Mouse (Mus musculus) limb, embryonic 14.5 days (tissue): ENCODE data around the gene Daxx. TPM values are rescaled to one million over a fixed set of nuclear protein-coding genes. Genes with fewer than 3 reads are reported as not detected.

Source experiments
- ATAC-seq: fragments of 200-750 bp; cut with Nextera tagmentation; 2 replicates; pipeline ENCODE4 v1.8.0; 2017; ENCODE audit warnings: low read depth, moderate number of reproducible peaks, moderate TSS enrichment; ENCODE audit not compliant: low FRiP score
- DNase-seq: peaks from one replicate; pipeline ENCODE4 v3.0.0-alpha.2; 2015; ENCODE audit warnings: low spot score
- H3K27ac ChIP-seq: fragments of 300-500 bp; sonication (generic); replicated peaks from 2 replicates; pipeline ENCODE4 v1.5.1; 2014; ENCODE audit warnings: low read depth, mild to moderate bottlenecking, low read length, moderate library complexity, mixed read lengths
- H3K27me3 ChIP-seq: fragments of 300-500 bp; sonication (generic); 2 replicates; pipeline ENCODE4 v1.6.1; 2014; ENCODE audit warnings: low read length, mixed read lengths; ENCODE audit not compliant: control insufficient read depth, insufficient read depth
- H3K36me3 ChIP-seq: fragments of 300-500 bp; sonication (generic); 2 replicates; pipeline ENCODE4 v1.6.1; 2014; ENCODE audit warnings: mild to moderate bottlenecking, low read length, moderate library complexity, mixed read lengths; ENCODE audit not compliant: control insufficient read depth, insufficient read depth
- H3K4me1 ChIP-seq: fragments of 300-500 bp; sonication (generic); 2 replicates; pipeline ENCODE4 v1.6.1; 2014; ENCODE audit warnings: antibody characterized with exemption, low read length, mixed read lengths; ENCODE audit not compliant: control insufficient read depth, insufficient read depth
- H3K4me2 ChIP-seq: fragments of 300-500 bp; sonication (generic); replicated peaks from 2 replicates; pipeline ENCODE4 v1.6.1; 2014; ENCODE audit warnings: low read depth, mild to moderate bottlenecking, low read length, moderate library complexity; ENCODE audit not compliant: severe bottlenecking
- H3K4me3 ChIP-seq: fragments of 300-500 bp; sonication (generic); replicated peaks from 2 replicates; pipeline ENCODE4 v1.5.1; 2014; ENCODE audit warnings: low read length
- H3K9ac ChIP-seq: fragments of 300-500 bp; sonication (generic); 2 replicates; pipeline ENCODE4 v1.6.1; 2014; ENCODE audit warnings: mild to moderate bottlenecking, low read depth, low read length, moderate library complexity; ENCODE audit not compliant: severe bottlenecking
- H3K9me3 ChIP-seq: fragments of 300-500 bp; sonication (generic); 2 replicates; pipeline ENCODE4 v1.6.1; 2016; ENCODE audit warnings: low read length; ENCODE audit not compliant: control insufficient read depth
- POLR2A ChIP-seq: fragments of 200-500 bp; IDR thresholded peaks from 2 replicates; pipeline ENCODE4 v1.8.0; 2012; ENCODE audit warnings: inconsistent platforms, mild to moderate bottlenecking, moderate library complexity, borderline replicate concordance; ENCODE audit not compliant: insufficient read depth, insufficient read length; ENCODE audit errors: extremely low read depth
- WGBS: fragments of 180-500 bp; shearing (Covaris S2); extraction: QIAGEN DNeasy Blood & Tissue Kit; methylation state at CpG from one replicate; pipeline ENCODE4 v1.1.7; 2014; 5-methylcytosine and 5-hydroxymethylcytosine counted together
- polyA plus RNA-seq, 2 experiments: library from polyadenylated mRNA; depleted of rRNA in 1 of 2; stranded (reverse) in 1 of 2; unstranded in 1 of 2; fragments of >200 nt; fragmentation: Nextera tagmentation in 1 of 2; extraction: Ambion mirVana in 1 of 2; gene quantifications; 2 replicates each; pipeline versions ENCODE4 v1.2.1 to v1.2.3; 2012 to 2014

Gene Daxx
- polyA plus RNA-seq, 2 experiments, result 40.5 to 46.1 TPM

- Histone ChIP-seq H3K27me3 (no peaks in the 10 kb centered on the region), H3K4me3 (peak overlapping the region; percentile 67), H3K36me3 (peaks cover 8% of the 10 kb centered on the region; the same call in 1 of the 2 replicates), H3K27ac (peak overlapping the region; percentile 33; the same call in 1 of the 2 replicates), H3K4me1 (peaks cover 10% of the 10 kb centered on the region), H3K9me3 (no peaks in the 10 kb centered on the region), H3K4me2 (peak overlapping the region; percentile 99), H3K9ac (peak overlapping the region; percentile 66)
- ATAC-seq, result peak; percentile 30
- WGBS, result under 1% methylated on average over 36 of the region's 36 CpGs
- TF ChIP-seq POLR2A, result no peak
- peak; percentile 77 for DNase-seq
Observed at GRCm38 (mm10) chr17:33920282-33921097, 11.3 kb downstream of the Daxx start.

GRCm38 (mm10) chr17:33921361-33921760 is 12.1 kb downstream of the Daxx start:
- 89% methylated on average over 7 of the region's 7 CpGs for WGBS
- DNase-seq, result no peak
- ATAC-seq, result no peak
- Histone ChIP-seq H3K27me3 (no peaks in the 10 kb centered on the region), H3K9me3 (no peaks in the 10 kb centered on the region), H3K4me2 (no peak overlapping the region), H3K4me1 (peaks cover 10% of the 10 kb centered on the region), H3K9ac (no peak overlapping the region), H3K4me3 (no peak overlapping the region), H3K36me3 (peaks cover 13% of the 10 kb centered on the region), H3K27ac (no peak overlapping the region)
- TF ChIP-seq POLR2A, result no peak

GRCm38 (mm10) chr17:33924577-33925283 is 15.5 kb downstream of the Daxx start:
- Histone ChIP-seq H3K9me3 (no peaks in the 10 kb centered on the region), H3K9ac (no peak overlapping the region), H3K36me3 (peaks cover 16% of the 10 kb centered on the region), H3K4me3 (no peak overlapping the region), H3K27ac (no peak overlapping the region), H3K4me1 (peaks cover 8% of the 10 kb centered on the region), H3K27me3 (no peaks in the 10 kb centered on the region), H3K4me2 (no peak overlapping the region)
- WGBS, result 83% methylated on average over 10 of the region's 10 CpGs
- no peak for TF ChIP-seq POLR2A
- no peak for DNase-seq
- no peak for ATAC-seq

GRCm38 (mm10) chr17:33925406-33926116 is 16.3 kb downstream of the Daxx start:
- WGBS, result 82% methylated on average over 21 of the region's 21 CpGs
- Histone ChIP-seq H3K27ac (no peak overlapping the region), H3K4me1 (peaks cover 8% of the 10 kb centered on the region), H3K4me2 (no peak overlapping the region), H3K9ac (no peak overlapping the region), H3K4me3 (no peak overlapping the region), H3K27me3 (no peaks in the 10 kb centered on the region), H3K36me3 (peaks cover 16% of the 10 kb centered on the region), H3K9me3 (no peaks in the 10 kb centered on the region)
- DNase-seq (no peak), ATAC-seq (no peak)
- TF ChIP-seq POLR2A, result no peak
